Mouse (Mus musculus) neural tube, embryonic 11.5 days (tissue): ENCODE data around the gene Tmem50a. TPM values are rescaled to one million over a fixed set of nuclear protein-coding genes. Genes with fewer than 3 reads are reported as not detected.
"Not testable (repeated sequence)": the region's sequence is repeated elsewhere in the genome, so short reads cannot be mapped to it uniquely, and the experiment has no call there.

Source experiments
- ATAC-seq: fragments of 200-750 bp; cut with Nextera tagmentation; 2 replicates; pipeline ENCODE4 v1.8.0; 2017; ENCODE audit warnings: moderate number of reproducible peaks, mild to moderate bottlenecking, moderate TSS enrichment, moderate library complexity; ENCODE audit not compliant: insufficient read depth, low FRiP score, low TSS enrichment
- DNase-seq: peaks from one replicate; pipeline ENCODE4 v3.0.0-alpha.2; 2015; ENCODE audit warnings: low spot score
- H3K27ac ChIP-seq: fragments of 300-500 bp; sonication (generic); 2 replicates; pipeline ENCODE4 v1.5.1; 2014; ENCODE audit warnings: low read depth, mild to moderate bottlenecking, low read length
- H3K27me3 ChIP-seq: fragments of 300-500 bp; sonication (generic); 2 replicates; pipeline ENCODE4 v1.6.1; 2014; ENCODE audit warnings: mild to moderate bottlenecking, low read length, mixed read lengths; ENCODE audit not compliant: control insufficient read depth, insufficient read depth
- H3K36me3 ChIP-seq: fragments of 300-500 bp; sonication (generic); 2 replicates; pipeline ENCODE4 v1.6.1; 2014; ENCODE audit warnings: mild to moderate bottlenecking, low read length, moderate library complexity, mixed read lengths; ENCODE audit not compliant: control insufficient read depth, insufficient read depth
- H3K4me1 ChIP-seq: fragments of 300-500 bp; sonication (generic); 2 replicates; pipeline ENCODE4 v1.6.1; 2014; ENCODE audit warnings: low read length, mixed read lengths; ENCODE audit not compliant: control insufficient read depth, insufficient read depth
- H3K4me2 ChIP-seq: fragments of 300-500 bp; sonication (generic); 2 replicates; pipeline ENCODE4 v1.6.1; 2014; ENCODE audit warnings: low read depth, mild to moderate bottlenecking, moderate library complexity
- H3K4me3 ChIP-seq: fragments of 300-500 bp; sonication (generic); 2 replicates; pipeline ENCODE4 v1.5.1; 2014; ENCODE audit warnings: low read depth, low read length
- H3K9ac ChIP-seq: fragments of 300-500 bp; sonication (generic); 2 replicates; pipeline ENCODE4 v1.6.1; 2014; ENCODE audit warnings: mild to moderate bottlenecking, low read length
- H3K9me3 ChIP-seq: fragments of 300-500 bp; sonication (generic); 2 replicates; pipeline ENCODE4 v1.6.1; 2016; ENCODE audit warnings: low read length; ENCODE audit not compliant: control insufficient read depth
- WGBS: fragments of 180-500 bp; shearing (Covaris S2); extraction: QIAGEN DNeasy Blood & Tissue Kit; methylation state at CpG from one replicate; pipeline ENCODE4 v1.1.7; 2014; 5-methylcytosine and 5-hydroxymethylcytosine counted together
- polyA plus RNA-seq: library from polyadenylated mRNA; unstranded; fragments of >200 nt; fragmentation: Nextera tagmentation; extraction: Ambion mirVana; gene quantifications from 2 replicates; pipeline ENCODE4 v1.2.1, GENCODE M21; 2014

The Tmem50a gene
- polyA plus RNA-seq, 1 experiment from 2014 or later = 150 TPM

GRCm38 (mm10) chr4:134920631-134921030 lies 5.8 kb upstream of the Tmem50a start:
- no peak overlapping the region for H3K27ac ChIP-seq
- H3K4me2 ChIP-seq = no peak overlapping the region
- no peaks in the 10 kb centered on the region for H3K27me3 ChIP-seq
- ATAC-seq (no peak), DNase-seq (no peak)
- H3K9ac ChIP-seq = no peak overlapping the region
- WGBS = 94% methylated on average over 6 of the region's 6 CpGs
- H3K4me1 ChIP-seq = peaks cover 9% of the 10 kb centered on the region; the same call in 1 of the 2 replicates
- no peak overlapping the region for H3K4me3 ChIP-seq
- H3K9me3 ChIP-seq = no peaks in the 10 kb centered on the region
- H3K36me3 ChIP-seq = peaks cover 3% of the 10 kb centered on the region; the same call in 1 of the 2 replicates

GRCm38 (mm10) chr4:134919733-134920540 lies 5.1 kb upstream of the Tmem50a start:
- no peaks in the 10 kb centered on the region for H3K36me3 ChIP-seq

DNA sequence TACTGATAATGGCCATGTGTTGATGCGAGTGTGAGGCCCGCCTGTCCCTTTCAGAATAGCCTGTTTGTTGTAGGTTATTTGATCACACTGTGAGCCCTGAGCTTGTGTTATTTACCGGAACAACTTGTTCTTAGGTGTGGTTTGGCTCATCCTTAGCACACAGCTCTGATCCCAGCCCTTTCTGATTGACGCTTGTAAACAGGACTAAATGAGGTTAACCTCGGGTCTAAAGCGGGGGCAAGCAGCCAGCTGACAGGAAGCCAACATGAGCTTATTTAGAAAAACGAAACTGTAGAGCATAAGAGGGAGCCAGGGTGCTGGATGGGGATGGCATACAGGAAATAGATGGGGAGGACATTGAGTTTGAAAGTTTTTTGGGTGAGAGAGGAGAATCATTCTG lies 3.6 kb upstream of the Tmem50a start:
- ATAC-seq = no peak
- 78% methylated on average over 7 of the region's 7 CpGs for WGBS

More at GRCm38 (mm10) chr4:134919733-134920540, 5.1 kb upstream of the Tmem50a start:
- no peak for DNase-seq
- 43% methylated on average over 12 of the region's 12 CpGs for WGBS
- Histone ChIP-seq H3K4me1 (peaks cover 6% of the 10 kb centered on the region), H3K9me3 (no peaks in the 10 kb centered on the region), H3K4me2 (no peak overlapping the region), H3K27ac (no peak overlapping the region), H3K4me3 (no peak overlapping the region), H3K27me3 (no peaks in the 10 kb centered on the region), H3K9ac (no peak overlapping the region)
- no peak for ATAC-seq

DNA sequence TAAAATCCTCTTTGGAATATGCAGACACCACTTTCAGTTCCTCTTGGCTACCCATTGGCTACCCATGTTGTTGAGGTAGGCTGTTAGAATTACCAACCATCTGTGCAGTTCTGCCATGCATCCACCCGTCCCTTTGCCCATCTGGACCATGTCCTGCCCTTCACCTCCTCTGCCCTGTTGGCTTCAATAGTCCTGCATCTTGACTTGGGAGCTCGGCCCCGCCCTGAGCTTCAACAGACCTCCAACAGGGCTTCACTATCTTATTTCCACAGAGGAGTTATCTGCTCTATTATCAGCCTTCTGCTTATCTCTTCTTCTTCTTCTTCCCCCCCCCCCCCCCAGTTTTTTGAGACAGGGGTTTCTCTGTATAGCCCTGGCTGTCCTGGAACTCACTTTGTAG lies 2.4 kb upstream of the Tmem50a start:
- H3K9ac ChIP-seq = no peak overlapping the region
- no peaks in the 10 kb centered on the region for H3K9me3 ChIP-seq
- H3K4me3 ChIP-seq = no peak overlapping the region
- no peaks in the 10 kb centered on the region for H3K36me3 ChIP-seq
- no peak overlapping the region for H3K4me2 ChIP-seq
- H3K27ac ChIP-seq = no peak overlapping the region
- 78% methylated on average over 3 of the region's 3 CpGs for WGBS
- ATAC-seq (no peak), DNase-seq (no peak)
- no peaks in the 10 kb centered on the region for H3K27me3 ChIP-seq
- H3K4me1 ChIP-seq = peaks cover 3% of the 10 kb centered on the region; the same call in 1 of the 2 replicates

More for the DNA sequence above, 3.6 kb upstream of the Tmem50a start:
- Histone ChIP-seq H3K27ac (no peak overlapping the region), H3K4me3 (no peak overlapping the region), H3K27me3 (no peaks in the 10 kb centered on the region), H3K4me2 (no peak overlapping the region), H3K4me1 (peaks cover 3% of the 10 kb centered on the region; the same call in 1 of the 2 replicates), H3K9me3 (no peaks in the 10 kb centered on the region), H3K36me3 (no peaks in the 10 kb centered on the region), H3K9ac (no peak overlapping the region)
- no peak for DNase-seq

DNA sequence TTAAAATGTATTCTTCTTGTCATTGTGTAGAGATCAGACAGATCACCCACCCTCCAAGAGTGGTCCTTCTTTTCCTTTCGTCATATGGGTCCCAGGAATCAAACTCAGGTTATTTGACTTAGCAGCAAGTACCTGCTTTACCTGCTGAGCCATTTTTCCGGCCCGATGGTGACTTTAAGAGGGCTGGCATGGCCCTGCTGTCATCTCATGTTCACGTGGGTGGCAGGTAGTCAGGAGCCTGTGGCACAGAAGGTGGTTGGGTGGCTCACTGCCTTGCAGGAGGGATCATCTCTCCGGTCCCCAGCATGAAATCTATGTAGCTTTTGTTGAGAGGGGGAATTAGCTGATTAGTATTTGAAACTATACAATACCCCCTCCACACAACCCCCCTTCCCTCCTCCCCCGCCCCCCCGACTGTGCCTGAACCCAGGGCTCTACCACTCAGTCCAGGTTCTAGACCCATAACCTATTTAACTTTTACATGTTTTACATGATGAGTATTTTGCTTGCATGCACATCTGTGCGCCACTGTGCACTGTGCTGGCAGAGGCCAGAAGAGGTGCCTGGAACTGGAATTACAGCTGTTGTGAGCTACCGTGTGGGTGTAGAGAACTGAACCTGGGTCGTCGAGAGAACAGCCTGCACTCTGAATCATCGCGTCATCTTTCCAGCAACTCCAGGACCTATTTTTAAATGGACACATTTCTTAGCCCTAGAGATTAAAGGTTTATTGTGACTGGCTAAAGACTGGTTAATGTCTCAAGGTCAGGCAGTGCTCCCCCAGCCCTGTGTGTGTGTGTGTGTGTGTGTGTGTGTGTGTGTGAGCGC lies 613 bp upstream of the Tmem50a start:
- H3K9me3 ChIP-seq = no peaks in the 10 kb centered on the region
- no peak for ATAC-seq
- 62% methylated on average over 14 of the region's 14 CpGs for WGBS
- no peaks in the 10 kb centered on the region for H3K36me3 ChIP-seq
- H3K27me3 ChIP-seq = no peaks in the 10 kb centered on the region
- peak overlapping the region; percentile 83 for H3K4me3 ChIP-seq
- peaks cover 3% of the 10 kb centered on the region; the same call in 1 of the 2 replicates for H3K4me1 ChIP-seq
- no peak overlapping the region for H3K27ac ChIP-seq
- H3K4me2 ChIP-seq = peak overlapping the region; percentile 61
- DNase-seq = no peak
- H3K9ac ChIP-seq = peak overlapping the region; percentile 86

DNA sequence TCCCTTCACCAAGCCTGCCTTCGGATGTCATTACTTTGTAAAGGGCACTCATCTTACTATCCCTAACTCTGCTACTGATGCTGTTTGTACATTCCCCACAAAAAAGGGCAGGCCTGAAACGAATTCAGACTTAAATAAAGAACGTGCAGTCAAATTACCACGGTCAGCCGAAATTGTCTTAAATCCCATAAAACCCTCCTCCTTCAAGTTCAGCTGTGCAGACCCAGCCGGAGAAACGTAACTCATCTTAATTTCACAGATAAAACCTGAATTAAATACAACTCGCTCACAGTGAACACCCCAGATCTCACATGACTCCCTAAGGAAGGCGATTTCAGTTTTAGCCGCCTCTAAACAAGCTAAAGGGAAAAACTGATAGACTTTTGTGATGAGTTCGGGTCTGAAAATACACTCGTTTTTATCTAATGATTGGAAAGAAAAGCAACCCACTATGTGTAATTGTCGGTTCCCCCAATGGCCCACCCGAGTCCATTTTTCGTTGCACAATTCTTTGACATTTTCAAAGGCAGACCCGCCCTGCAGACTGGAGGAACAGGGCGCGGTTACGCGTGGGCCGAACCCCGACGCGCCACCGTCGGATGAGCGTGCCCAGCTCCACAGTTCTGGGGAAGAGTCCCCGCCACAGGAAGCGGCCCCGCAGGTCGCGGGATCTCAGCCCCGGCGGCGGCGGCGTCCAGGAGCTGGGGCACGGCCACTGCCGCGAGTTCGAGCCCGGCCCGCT lies 531 bp downstream of the Tmem50a start:
- H3K9me3 ChIP-seq = no peaks in the 10 kb centered on the region
- peak overlapping the region; percentile 86 for H3K9ac ChIP-seq
- H3K4me1 ChIP-seq = peaks cover 3% of the 10 kb centered on the region; the same call in 1 of the 2 replicates
- no peaks in the 10 kb centered on the region for H3K27me3 ChIP-seq
- DNase-seq (no peak), ATAC-seq (peak; percentile 61; the same call in 1 of the 2 replicates)
- H3K4me2 ChIP-seq = peak overlapping the region; percentile 61
- H3K4me3 ChIP-seq = peak overlapping the region; percentile 83
- H3K27ac ChIP-seq = peak overlapping the region; percentile 78
- peaks cover 2% of the 10 kb centered on the region; the same call in 1 of the 2 replicates for H3K36me3 ChIP-seq
- 2% methylated on average over 43 of the region's 43 CpGs for WGBS

DNA sequence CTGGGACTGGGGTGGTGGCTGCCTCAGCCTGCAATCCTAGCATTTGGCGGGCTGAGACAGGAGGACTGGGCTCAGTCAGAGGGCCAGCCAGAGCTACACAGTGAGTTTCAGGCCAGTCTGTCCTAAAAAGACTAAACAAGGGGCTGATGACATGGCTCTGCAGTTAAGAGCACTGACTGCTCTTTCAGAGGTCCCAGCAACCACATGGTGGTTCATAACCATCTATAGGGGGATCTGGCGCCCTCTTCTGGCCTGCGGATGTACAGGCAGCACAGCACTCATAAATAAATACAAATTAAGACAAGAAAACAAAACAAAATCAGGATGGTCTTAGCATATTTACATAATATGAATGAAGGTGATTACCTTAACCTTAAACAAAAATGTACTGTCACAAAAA lies 1.4 kb downstream of the Tmem50a start:
- DNase-seq (peak; percentile 75), ATAC-seq (no peak)
- H3K4me2 ChIP-seq = peak overlapping the region; percentile 61; the same call in 1 of the 2 replicates
- H3K27ac ChIP-seq = no peak overlapping the region
- peaks cover 3% of the 10 kb centered on the region; the same call in 1 of the 2 replicates for H3K4me1 ChIP-seq
- 32% methylated on average over 3 of the region's 3 CpGs for WGBS
- H3K9me3 ChIP-seq = no peaks in the 10 kb centered on the region
- H3K27me3 ChIP-seq = no peaks in the 10 kb centered on the region
- peaks cover 7% of the 10 kb centered on the region; the same call in 1 of the 2 replicates for H3K36me3 ChIP-seq
- H3K9ac ChIP-seq = no peak overlapping the region
- no peak overlapping the region; the same call in 1 of the 2 replicates for H3K4me3 ChIP-seq

DNA sequence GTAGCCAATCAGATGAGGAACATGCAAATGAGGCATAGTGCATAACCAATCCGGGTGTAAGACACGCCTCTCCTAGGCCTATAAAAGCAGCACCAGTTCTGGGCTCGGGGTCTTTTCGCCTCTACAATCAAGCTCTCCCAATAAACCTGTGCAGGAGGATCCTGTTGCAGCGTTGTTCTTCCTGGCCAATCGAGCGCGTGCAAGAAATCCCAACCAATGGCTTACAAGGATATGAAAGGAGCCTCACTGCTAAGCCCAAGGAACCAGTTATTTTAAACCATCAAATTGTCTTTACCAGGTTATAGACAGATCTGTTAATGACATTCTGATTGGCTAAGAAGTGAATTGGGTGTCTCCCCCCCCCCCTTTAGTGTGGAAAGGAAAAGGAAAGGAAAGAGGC lies 3.4 kb downstream of the Tmem50a start:
- 93% methylated on average over 6 of the region's 8 CpGs for WGBS
- ATAC-seq, H3K36me3 ChIP-seq, H3K4me3 ChIP-seq, H3K27ac ChIP-seq, H3K27me3 ChIP-seq, H3K4me2 ChIP-seq, H3K9me3 ChIP-seq, H3K9ac ChIP-seq, DNase-seq, H3K4me1 ChIP-seq: not testable (repeated sequence)
